Mouse (Mus musculus) myocyte (in vitro differentiated cells): Measurements from ENCODE around the gene Susd6. TPM values are rescaled to one million over a fixed set of nuclear protein-coding genes. Genes with fewer than 3 reads are reported as not detected.
A peak's percentile ranks its signal among the peaks of the same experiment; 100 is the strongest.

Experiments
- H3K27me3 ChIP-seq: one replicate; pipeline ENCODE4 v1.6.1; 2011; ENCODE audit not compliant: control insufficient read depth, insufficient read depth, insufficient read length
- H3K36me3 ChIP-seq: one replicate; pipeline ENCODE4 v1.6.1; 2011; ENCODE audit not compliant: control insufficient read depth, insufficient read depth
- H3K4me2 ChIP-seq: one replicate; pipeline ENCODE4 v1.6.1; 2011; ENCODE audit warnings: low read depth, control low read depth
- H3K4me3 ChIP-seq: one replicate; pipeline ENCODE4 v1.5.1; 2011; ENCODE audit warnings: mild to moderate bottlenecking, control low read depth, moderate library complexity
- H3K79me2 ChIP-seq: one replicate; pipeline ENCODE4 v1.6.1; 2011; ENCODE audit not compliant: control insufficient read depth, insufficient read depth
- H3ac ChIP-seq: one replicate; pipeline ENCODE4 v1.6.1; 2011; ENCODE audit not compliant: control insufficient read depth, insufficient read length
- CEBPB ChIP-seq: IDR thresholded peaks from 2 replicates; pipeline ENCODE4 v1.6.1; 2011; ENCODE audit warnings: mild to moderate bottlenecking, moderate library complexity; ENCODE audit not compliant: poor library complexity, insufficient read depth, severe bottlenecking
- E2F4 ChIP-seq: IDR thresholded peaks from one replicate; pipeline ENCODE4 v1.6.1; 2011; ENCODE audit warnings: mild to moderate bottlenecking, control low read depth, moderate library complexity; ENCODE audit not compliant: insufficient read depth
- MAX ChIP-seq: IDR thresholded peaks from one replicate; pipeline ENCODE4 v1.6.1; 2011; ENCODE audit warnings: low read depth, mild to moderate bottlenecking, control low read depth
- MYOD1 ChIP-seq, 3 experiments: IDR thresholded peaks; one replicate each; pipeline ENCODE4 v1.6.1; 2011; ENCODE audit warnings: control low read depth in 2 of 3, low read depth in 2 of 3, mild to moderate bottlenecking in 2 of 3, moderate library complexity in 1 of 3; ENCODE audit not compliant: insufficient read length in 2 of 3, control insufficient read depth in 1 of 3
- MYOG ChIP-seq, 3 experiments: IDR thresholded peaks; one replicate each; pipeline ENCODE4 v1.6.1; 2011; ENCODE audit warnings: control low read depth in 2 of 3, low read depth in 2 of 3, mild to moderate bottlenecking in 2 of 3; ENCODE audit not compliant: insufficient read length in 2 of 3, control insufficient read depth in 1 of 3, insufficient read depth in 1 of 3
- POLR2A ChIP-seq: IDR thresholded peaks from one replicate; pipeline ENCODE4 v1.6.1; 2011; ENCODE audit warnings: low read depth, mild to moderate bottlenecking, control low read depth, moderate library complexity; ENCODE audit not compliant: insufficient read length
- POLR2AphosphoS2 ChIP-seq: IDR thresholded peaks from one replicate; pipeline ENCODE4 v1.6.1; 2011; ENCODE audit warnings: low read depth, control low read depth; ENCODE audit not compliant: insufficient read length
- REST ChIP-seq: IDR thresholded peaks from one replicate; pipeline ENCODE4 v1.6.1; 2011; ENCODE audit warnings: mild to moderate bottlenecking, control low read depth, moderate library complexity; ENCODE audit not compliant: insufficient read depth, insufficient read length
- SRF ChIP-seq: IDR thresholded peaks from one replicate; pipeline ENCODE4 v1.6.1; 2011; ENCODE audit warnings: low read depth; ENCODE audit not compliant: control insufficient read depth, insufficient read length
- TCF12 ChIP-seq: IDR thresholded peaks from one replicate; pipeline ENCODE4 v1.6.1; 2011; ENCODE audit warnings: mild to moderate bottlenecking, control low read depth; ENCODE audit not compliant: poor library complexity, insufficient read depth, severe bottlenecking
- TCF3 ChIP-seq: IDR thresholded peaks from one replicate; pipeline ENCODE4 v1.6.1; 2011; ENCODE audit warnings: low read depth, control low read depth; ENCODE audit not compliant: insufficient read length
- USF1 ChIP-seq: IDR thresholded peaks from one replicate; pipeline ENCODE4 v1.6.1; 2011; ENCODE audit warnings: low read depth, mild to moderate bottlenecking, control low read depth, moderate library complexity
- polyA plus RNA-seq: library from polyadenylated mRNA; unstranded; fragments of >200 nt; fragmentation: generic; extraction: Trizol; gene quantifications from one replicate; pipeline ENCODE4 v1.2.1, GENCODE M21; 2012; ENCODE audit warnings: missing spikeins

The Susd6 gene
- polyA plus RNA-seq, 1 experiment = 64.0 TPM

GRCm38 (mm10) chr12:80828951-80829350 lies 38.6 kb downstream of the Susd6 start:
- Histone ChIP-seq H3K4me2 (no peak overlapping the region), H3ac (no peak overlapping the region), H3K79me2 (peaks cover 97% of the 10 kb centered on the region), H3K36me3 (peaks cover 25% of the 10 kb centered on the region), H3K27me3 (no peaks in the 10 kb centered on the region), H3K4me3 (no peak overlapping the region)
- TF ChIP-seq SRF (no peak), POLR2A (no peak), MAX (no peak), REST (no peak), TCF12 (no peak)

- TF ChIP-seq REST (no peak), TCF12 (no peak), CEBPB (no peak), SRF (no peak), MYOG (IDR thresholded peaks at IDR 0.05; ENCODE audit: control insufficient read depth in 1 of 3, insufficient read depth in 1 of 3, insufficient read length in 2 of 3, low read depth in 2 of 3) (no peak), TCF3 (no peak), MYOD1 (IDR thresholded peaks at IDR 0.05; ENCODE audit: control insufficient read depth in 1 of 3, insufficient read length in 2 of 3, low read depth in 2 of 3) (no peak), MAX (no peak), POLR2AphosphoS2 (no peak), POLR2A (no peak), USF1 (no peak), E2F4 (no peak)
- Histone ChIP-seq H3K27me3 (no peaks in the 10 kb centered on the region), H3ac (no peak overlapping the region), H3K4me3 (no peak overlapping the region), H3K79me2 (peaks cover 97% of the 10 kb centered on the region), H3K4me2 (no peak overlapping the region), H3K36me3 (peaks cover 25% of the 10 kb centered on the region)
These were observed 39.9 kb downstream of the Susd6 start for GRCm38 (mm10) chr12:80830211-80830610.

- Histone ChIP-seq H3ac (no peak overlapping the region), H3K4me2 (no peak overlapping the region)
- TF ChIP-seq SRF = no peak
- TF ChIP-seq REST = no peak
- no peak for TF ChIP-seq MYOG (IDR thresholded peaks at IDR 0.05; ENCODE audit: control insufficient read depth in 1 of 3, insufficient read depth in 1 of 3, insufficient read length in 2 of 3, low read depth in 2 of 3)
- no peak for TF ChIP-seq POLR2AphosphoS2
- TF ChIP-seq USF1 = no peak
- TF ChIP-seq E2F4 = no peak
- TF ChIP-seq POLR2A = no peak
- TF ChIP-seq CEBPB = no peak
- TF ChIP-seq MYOD1 (IDR thresholded peaks at IDR 0.05; ENCODE audit: control insufficient read depth in 1 of 3, insufficient read length in 2 of 3, low read depth in 2 of 3) = no peak
- TF ChIP-seq TCF12 = no peak
- TF ChIP-seq TCF3 = no peak
- TF ChIP-seq MAX = no peak
These were observed 40.5 kb downstream of the Susd6 start for GRCm38 (mm10) chr12:80830820-80831219.

GRCm38 (mm10) chr12:80832313-80832712 lies 42.0 kb downstream of the Susd6 start:
- Histone ChIP-seq H3K27me3 (no peaks in the 10 kb centered on the region), H3ac (no peak overlapping the region), H3K4me2 (no peak overlapping the region), H3K4me3 (no peak overlapping the region), H3K36me3 (peaks cover 25% of the 10 kb centered on the region), H3K79me2 (peaks cover 99% of the 10 kb centered on the region)
- TF ChIP-seq MYOG (IDR thresholded peaks at IDR 0.05; ENCODE audit: control insufficient read depth in 1 of 3, insufficient read depth in 1 of 3, insufficient read length in 2 of 3, low read depth in 2 of 3) (no peak), CEBPB (no peak), MYOD1 (IDR thresholded peaks at IDR 0.05; ENCODE audit: control insufficient read depth in 1 of 3, insufficient read length in 2 of 3, low read depth in 2 of 3) (no peak), TCF3 (no peak), TCF12 (no peak), REST (no peak), SRF (no peak), MAX (no peak), POLR2A (no peak), POLR2AphosphoS2 (no peak), USF1 (no peak), E2F4 (no peak)

More at GRCm38 (mm10) chr12:80830820-80831219, 40.5 kb downstream of the Susd6 start:
- peaks cover 25% of the 10 kb centered on the region for H3K36me3 ChIP-seq
- no peak overlapping the region for H3K4me3 ChIP-seq
- H3K79me2 ChIP-seq = peaks cover 97% of the 10 kb centered on the region
- H3K27me3 ChIP-seq = no peaks in the 10 kb centered on the region

GRCm38 (mm10) chr12:80833541-80833940 lies 43.2 kb downstream of the Susd6 start:
- no peak overlapping the region for H3K4me3 ChIP-seq
- TF ChIP-seq CEBPB = peak; percentile 55; the same call in 1 of the 2 replicates
- no peak for TF ChIP-seq TCF12
- H3K4me2 ChIP-seq = peak overlapping the region; percentile 31
- no peaks in the 10 kb centered on the region for H3K27me3 ChIP-seq
- H3ac ChIP-seq = no peak overlapping the region
- H3K79me2 ChIP-seq = peaks cover 99% of the 10 kb centered on the region
- peaks cover 25% of the 10 kb centered on the region for H3K36me3 ChIP-seq
